Mouse (Mus musculus) G1E (cell line): ENCODE data around the gene Erbb2. TPM values are rescaled to one million over a fixed set of nuclear protein-coding genes. Genes with fewer than 3 reads are reported as not detected.
A peak's percentile ranks its signal among the peaks of the same experiment; 100 is the strongest.

Experiments used
- ATAC-seq: 2 replicates; pipeline ENCODE4 v1.8.0; 2016; ENCODE audit warnings: mild to moderate bottlenecking; ENCODE audit not compliant: insufficient number of reproducible peaks, poor library complexity, low FRiP score, severe bottlenecking; ENCODE audit errors: extremely low read depth
- DNase-seq: peaks from one replicate; pipeline ENCODE4 v3.0.0; 2012; ENCODE audit warnings: low spot score
- H3K27me3 ChIP-seq: 2 replicates; pipeline ENCODE4 v1.6.1; 2012; ENCODE audit warnings: mild to moderate bottlenecking, low read length, inconsistent platforms; ENCODE audit not compliant: insufficient read depth
- H3K36me3 ChIP-seq: replicated peaks from 2 replicates; pipeline ENCODE3; 2012; ENCODE audit warnings: mild to moderate bottlenecking, inconsistent platforms
- H3K4me1 ChIP-seq: 2 replicates; pipeline ENCODE4 v1.6.1; 2012; ENCODE audit warnings: low read depth, low read length, inconsistent platforms, mixed read lengths; ENCODE audit not compliant: insufficient read depth
- H3K4me3 ChIP-seq: 2 replicates; pipeline ENCODE4 v1.5.1; 2012; ENCODE audit warnings: low read depth, mild to moderate bottlenecking, inconsistent platforms, low read length, moderate library complexity, mixed read lengths
- H3K9me3 ChIP-seq: replicated peaks from 2 replicates; pipeline ENCODE4 v1.6.1; 2012; ENCODE audit warnings: inconsistent platforms
- CTCF ChIP-seq: IDR thresholded peaks from 2 replicates; pipeline ENCODE4 v1.5.1; 2012; ENCODE audit warnings: low read depth, low read length, inconsistent platforms, mixed read lengths
- GATA1 ChIP-seq: IDR thresholded peaks from 2 replicates; pipeline ENCODE4 v1.6.1; 2012; ENCODE audit warnings: borderline replicate concordance, low read length, inconsistent platforms, mixed read lengths
- GATA2 ChIP-seq: IDR thresholded peaks from 2 replicates; pipeline ENCODE4 v1.6.1; 2012; ENCODE audit warnings: low read depth, low read length, inconsistent platforms, borderline replicate concordance
- POLR2AphosphoS5 ChIP-seq: IDR thresholded peaks from 2 replicates; pipeline ENCODE4 v1.6.1; 2012; ENCODE audit warnings: low read depth, low read length, inconsistent platforms; ENCODE audit not compliant: insufficient replicate concordance
- TAL1 ChIP-seq: conservative IDR thresholded peaks from 2 replicates; pipeline ENCODE4 v1.6.1; 2012; ENCODE audit warnings: low read depth, low read length, inconsistent platforms, mixed read lengths
- polyA plus RNA-seq: library from polyadenylated mRNA; stranded (reverse); fragments of >175 nt; gene quantifications from 2 replicates; pipeline ENCODE4 v1.2.3, GENCODE M21; 2012
- total RNA-seq, 2 experiments: library from RNA; stranded (forward) in 1 of 2; stranded (reverse) in 1 of 2; fragments of 200-1000 nt in 1 of 2; fragments of >200 nt in 1 of 2; fragmentation: Nextera tagmentation in 1 of 2; gene quantifications; 2 replicates each; pipeline ENCODE4 v1.2.3; 2014 to 2017

The Erbb2 gene
- total and polyA plus RNA-seq, 3 experiments: 0.05 TPM; not detected in 2

DNA sequence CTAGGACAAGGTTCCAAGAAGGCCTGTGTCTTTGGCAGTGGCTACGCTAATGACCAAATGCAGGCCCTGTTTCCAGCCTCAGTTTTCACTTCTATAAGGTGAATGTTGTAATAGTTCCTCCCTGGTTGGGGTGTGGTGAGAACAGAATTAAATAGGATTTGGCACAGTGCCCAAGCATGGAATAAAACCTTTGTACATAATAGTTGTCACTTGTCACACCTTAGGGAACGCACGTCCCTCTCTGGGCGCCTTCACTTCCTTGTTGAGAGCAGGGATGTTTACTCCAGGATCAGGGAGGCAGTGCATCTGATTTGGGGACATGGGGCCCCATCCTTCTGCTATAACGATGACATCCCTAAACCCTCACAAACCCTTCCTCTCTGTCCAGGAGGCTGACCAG lies 16.2 kb downstream of the Erbb2 start:
- Histone ChIP-seq H3K36me3 (no peaks in the 10 kb centered on the region), H3K4me3 (no peak overlapping the region), H3K9me3 (no peaks in the 10 kb centered on the region), H3K27me3 (peaks cover 56% of the 10 kb centered on the region), H3K4me1 (0 out of 2 replicates have a peak, but pooled peaks cover 3% of the 10 kb centered on the region)
- DNase-seq (no peak), ATAC-seq (no peak)
- TF ChIP-seq TAL1: no peak
- TF ChIP-seq GATA1: no peak
- TF ChIP-seq GATA2: no peak
- no peak for TF ChIP-seq CTCF
- TF ChIP-seq POLR2AphosphoS5: no peak

DNA sequence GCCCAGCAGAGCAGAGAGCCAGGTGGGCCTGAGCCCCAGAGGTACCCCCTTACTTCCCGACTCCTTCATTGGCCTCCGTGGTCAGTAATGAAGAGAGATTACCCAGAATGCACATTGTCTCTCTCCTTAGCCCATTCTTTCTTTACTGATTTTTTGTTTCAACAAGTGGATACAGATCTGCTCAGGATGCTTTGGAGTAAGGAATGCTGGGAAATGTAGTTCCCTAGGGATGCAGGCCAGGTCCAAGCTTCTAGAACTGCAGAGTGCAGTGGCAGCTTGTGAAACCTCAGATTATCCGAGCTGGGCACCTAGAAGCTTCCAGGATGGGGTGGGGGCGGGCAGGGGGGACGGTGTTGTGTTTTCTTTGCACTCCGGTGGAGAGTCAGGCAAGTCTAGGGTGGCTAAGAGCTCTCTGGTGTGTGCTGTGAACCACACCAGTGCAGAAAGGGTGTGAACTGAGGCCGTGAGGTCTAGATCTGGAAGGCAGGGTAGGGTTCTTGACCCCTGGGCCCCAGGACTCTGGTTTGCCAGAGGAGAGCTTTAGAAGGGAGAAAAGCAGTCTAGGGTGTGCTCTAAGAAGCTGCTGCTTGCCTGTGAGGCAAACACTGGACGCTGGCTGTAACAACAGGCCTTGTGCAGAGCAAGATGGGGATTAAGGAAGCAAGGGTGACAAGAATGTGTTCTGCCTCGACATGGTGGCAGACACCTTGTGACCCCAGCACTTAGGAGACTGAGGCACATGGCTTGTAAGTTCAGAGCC lies 19.7 kb downstream of the Erbb2 start:
- ATAC-seq (no peak), DNase-seq (no peak)
- H3K27me3 ChIP-seq: peaks cover 56% of the 10 kb centered on the region
- TF ChIP-seq POLR2AphosphoS5 (no peak), TAL1 (no peak), GATA2 (no peak), CTCF (no peak), GATA1 (no peak)
- no peaks in the 10 kb centered on the region for H3K9me3 ChIP-seq
- H3K36me3 ChIP-seq: peaks cover 8% of the 10 kb centered on the region
- H3K4me3 ChIP-seq: no peak overlapping the region
- H3K4me1 ChIP-seq: 0 out of 2 replicates have a peak, but pooled peaks cover 3% of the 10 kb centered on the region

DNA sequence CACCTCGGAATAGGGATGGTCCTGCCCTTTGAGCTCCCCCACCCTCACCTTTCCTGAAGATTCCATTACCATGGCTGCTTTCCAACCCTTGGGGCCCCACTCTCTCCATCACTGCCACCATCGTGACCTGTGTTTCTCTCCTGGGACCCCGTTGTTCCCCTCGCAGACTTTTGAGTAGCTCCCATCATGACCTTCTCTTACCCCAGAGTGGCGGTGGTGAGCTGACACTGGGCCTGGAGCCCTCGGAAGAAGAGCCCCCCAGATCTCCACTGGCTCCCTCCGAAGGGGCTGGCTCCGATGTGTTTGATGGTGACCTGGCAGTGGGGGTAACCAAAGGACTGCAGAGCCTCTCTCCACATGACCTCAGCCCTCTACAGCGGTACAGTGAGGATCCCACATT lies 23.5 kb downstream of the Erbb2 start:
- no peak overlapping the region for H3K4me3 ChIP-seq
- TF ChIP-seq TAL1: no peak
- no peak for TF ChIP-seq GATA2
- TF ChIP-seq POLR2AphosphoS5: no peak
- TF ChIP-seq GATA1: no peak
- TF ChIP-seq CTCF: no peak
- no peak for ATAC-seq

DNA sequence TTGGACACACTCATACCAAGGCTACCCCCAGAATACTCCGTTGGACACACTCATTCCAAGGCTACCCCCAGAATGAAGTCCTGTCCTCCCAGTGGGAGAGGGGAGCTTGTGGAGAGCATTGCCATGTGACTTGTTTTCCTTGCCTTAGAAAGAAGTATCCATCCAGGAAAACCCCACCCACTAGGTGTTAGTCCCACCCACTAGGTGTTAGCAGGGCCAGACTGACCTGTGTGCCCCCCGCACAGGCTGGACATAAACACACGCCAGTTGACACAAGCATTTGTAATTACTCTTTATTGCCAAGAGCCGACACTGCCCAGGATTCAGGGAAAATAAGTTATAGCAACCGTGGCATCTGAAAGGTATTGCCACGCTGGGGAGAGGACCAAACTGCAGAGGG lies 25.2 kb downstream of the Erbb2 start:
- H3K36me3 ChIP-seq: peaks cover 18% of the 10 kb centered on the region
- peaks cover 21% of the 10 kb centered on the region for H3K27me3 ChIP-seq
- no peak for ATAC-seq
- no peaks in the 10 kb centered on the region for H3K9me3 ChIP-seq
- H3K4me3 ChIP-seq: peak overlapping the region; percentile 86; the same call in 1 of the 2 replicates
- DNase-seq: no peak
- H3K4me1 ChIP-seq: peaks cover 12% of the 10 kb centered on the region
- TF ChIP-seq TAL1: no peak
- TF ChIP-seq GATA1: no peak
- no peak for TF ChIP-seq CTCF
- TF ChIP-seq POLR2AphosphoS5: no peak
- TF ChIP-seq GATA2: no peak

More for the DNA sequence above, 23.5 kb downstream of the Erbb2 start:
- Histone ChIP-seq H3K9me3 (no peaks in the 10 kb centered on the region), H3K36me3 (peaks cover 18% of the 10 kb centered on the region), H3K27me3 (peaks cover 37% of the 10 kb centered on the region), H3K4me1 (peaks cover 15% of the 10 kb centered on the region)
- DNase-seq: no peak

DNA sequence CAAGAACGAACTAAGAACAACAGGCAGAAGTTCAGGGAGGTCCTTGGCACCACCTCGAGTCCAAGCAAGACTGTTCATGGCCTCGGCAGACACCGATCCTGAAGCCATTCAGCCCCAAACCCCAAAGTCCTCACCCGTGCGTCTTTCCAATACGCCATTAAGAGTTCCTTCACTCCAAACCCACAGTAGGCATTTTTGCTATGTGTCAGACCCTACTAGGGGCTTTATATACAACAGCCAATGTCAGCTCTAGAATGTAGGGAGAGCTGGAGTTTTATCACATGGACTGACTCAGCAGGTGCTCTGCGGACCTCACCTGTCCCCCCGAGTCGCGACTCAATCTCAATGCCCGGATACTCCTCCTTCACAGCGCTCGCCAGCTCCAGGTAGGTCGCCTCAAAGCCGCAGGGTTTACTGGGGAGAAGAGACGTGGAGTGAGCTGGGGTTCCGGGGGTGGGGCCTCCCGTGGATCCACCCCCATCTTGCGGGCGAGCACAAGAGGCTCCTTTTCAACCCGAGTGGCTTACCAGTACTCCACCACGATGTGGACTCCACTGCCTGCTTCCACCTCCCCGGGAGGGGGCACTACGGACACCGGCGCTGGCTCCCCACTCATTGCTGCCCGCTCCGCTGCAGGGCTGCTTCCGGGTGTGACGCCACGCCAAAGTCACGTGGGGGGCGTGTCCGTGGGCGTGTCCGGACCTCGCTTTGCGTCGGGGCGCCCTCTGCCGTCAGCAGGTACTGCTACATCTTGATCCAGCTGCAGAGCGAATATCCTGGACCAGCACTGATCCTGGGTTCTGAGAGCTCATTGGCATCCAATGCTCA lies 26.3 kb downstream of the Erbb2 start, which contains the start of gene Mien1:
Gene Mien1, minus strand, starts transcription at position 661 of the 828 bp plus-strand sequence.
- peaks cover 13% of the 10 kb centered on the region; the same call in 1 of the 2 replicates for H3K27me3 ChIP-seq
- peak; percentile 78 for ATAC-seq
- peaks cover 12% of the 10 kb centered on the region for H3K4me1 ChIP-seq
- TF ChIP-seq CTCF (peak; percentile 59), TAL1 (no peak), POLR2AphosphoS5 (no peak)
- H3K4me3 ChIP-seq: peak within 1 kb of the TSS; percentile 86
- peaks cover 18% of the 10 kb centered on the region for H3K36me3 ChIP-seq
- H3K9me3 ChIP-seq: no peaks in the 10 kb centered on the region
- DNase-seq: peak; percentile 90

DNA sequence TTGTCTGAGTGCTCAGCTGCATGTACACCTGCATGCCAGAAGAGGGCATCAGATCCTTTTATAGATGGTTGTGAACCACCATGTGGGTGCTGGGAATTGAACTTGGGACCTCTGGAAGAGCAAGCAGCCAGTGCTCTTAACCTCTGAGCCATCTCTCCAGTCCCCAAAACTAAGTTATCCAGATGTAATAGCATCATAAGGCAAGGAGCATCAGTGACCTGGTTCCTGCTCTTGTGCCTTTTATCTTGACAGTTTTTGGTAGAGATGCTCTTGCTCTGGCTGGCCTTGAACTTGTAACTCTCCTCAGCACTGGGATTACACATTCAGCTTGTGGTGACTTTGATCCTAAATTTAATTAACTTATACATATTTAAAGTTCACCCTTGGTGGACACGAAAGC lies 31.4 kb downstream of the Erbb2 start:
- DNase-seq (no peak), ATAC-seq (no peak)
- Histone ChIP-seq H3K4me3 (no peak overlapping the region), H3K4me1 (peaks cover 10% of the 10 kb centered on the region), H3K27me3 (peaks cover 38% of the 10 kb centered on the region), H3K36me3 (no peaks in the 10 kb centered on the region), H3K9me3 (no peaks in the 10 kb centered on the region)
- no peak for TF ChIP-seq GATA2
- TF ChIP-seq TAL1: no peak
- TF ChIP-seq CTCF: no peak
- no peak for TF ChIP-seq GATA1
- TF ChIP-seq POLR2AphosphoS5: no peak
